Mouse (Mus musculus): Measurements from ENCODE around the gene Tlr9.

DNA sequence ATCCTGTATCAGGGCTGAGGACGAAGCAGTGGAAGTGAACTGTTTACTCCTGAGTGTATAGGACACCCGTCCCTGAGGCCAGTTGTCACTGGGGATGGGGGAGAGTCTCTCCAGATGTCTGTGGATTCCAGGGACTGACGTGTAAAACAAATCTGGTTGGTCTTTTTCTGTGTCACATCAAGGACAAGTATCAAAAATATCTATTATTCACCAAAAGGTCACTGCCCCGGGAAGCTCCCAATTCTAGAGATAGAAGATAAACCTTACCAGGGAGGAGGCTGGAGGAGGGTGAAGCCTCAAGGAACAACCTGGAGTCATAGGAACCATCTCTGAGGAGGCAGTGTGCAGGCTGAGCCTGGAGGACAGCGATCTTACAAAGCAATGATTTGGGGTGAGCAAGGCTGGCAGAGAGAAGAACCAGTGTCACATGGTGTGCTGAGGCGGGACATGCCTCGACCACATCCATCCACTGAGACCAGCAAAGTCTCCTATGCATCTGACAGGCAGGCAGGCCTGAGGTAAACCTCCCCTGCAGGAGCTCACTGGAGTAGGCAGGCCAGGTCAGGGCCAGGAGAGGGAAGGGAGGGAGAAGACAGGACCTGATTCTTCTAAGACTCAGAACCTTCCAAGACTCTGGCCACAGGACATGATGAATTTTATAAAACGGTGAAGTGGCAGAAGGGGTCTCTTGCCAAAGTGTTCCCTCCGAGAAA, 46.8 kb downstream of the Tlr9 start:
- TF ChIP-seq CTCF (IDR thresholded peaks at IDR 0.05; ENCODE audit: borderline replicate concordance, control insufficient read depth, extremely low read depth, insufficient read depth, low read length, poor library complexity) = no peak
- no peak for TF ChIP-seq POLR2A (IDR thresholded peaks at IDR 0.05; ENCODE audit: control insufficient read depth, extremely low read depth, insufficient read depth, low read length, poor library complexity)
